Mouse (Mus musculus) naive thymus-derived CD4-positive, alpha-beta T cell, adult 5 months (primary cell): ENCODE data around the gene Sec14l3. TPM values are rescaled to one million over a fixed set of nuclear protein-coding genes. Genes with fewer than 3 reads are reported as not detected.

Source experiments
- polyA plus RNA-seq: library from polyadenylated mRNA; unstranded; fragments of 100-300 nt; shearing (Covaris generic); gene quantifications from one replicate; pipeline ENCODE4 v1.2.1, GENCODE M21; 2017

Gene Sec14l3
- polyA plus RNA-seq: not detected

GRCm38 (mm10) chr11:4064627-4065122 is at the start of gene Sec14l3:
Sec14l3 (plus strand) TSS chr11:4064841.

GRCm38 (mm10) chr11:4031126-4031941 is 33.3 kb upstream of the Sec14l3 start, which contains the start of gene Sec14l4:
Sec14l4 (plus strand) TSS chr11:4031462.

GRCm38 (mm10) chr11:4095171-4096053 is 30.8 kb downstream of the Sec14l3 start, which contains the start of gene Mtfp1:
Mtfp1 (minus strand) TSS chr11:4095445.

GRCm38 (mm10) chr11:4122742-4123579 is 58.3 kb downstream of the Sec14l3 start, which contains the start of gene Sec14l2:
Sec14l2 (minus strand) TSS chr11:4123415.

Other genes starting within 250 kb of the Sec14l3 start
- not detected for gene Osbp2, start 200.9 kb upstream of the Sec14l3 start, polyA plus RNA-seq
- not detected for gene 4921536K21Rik, start 169.7 kb upstream of the Sec14l3 start, polyA plus RNA-seq
- 0.16 TPM for gene Dusp18, start 169.6 kb upstream of the Sec14l3 start, polyA plus RNA-seq
- 0.37 TPM for gene Slc35e4, start 150.2 kb upstream of the Sec14l3 start, polyA plus RNA-seq
- gene Tcn2, start 132.7 kb upstream of the Sec14l3 start, polyA plus RNA-seq: 11.7 TPM
- gene Pes1, start 100.9 kb upstream of the Sec14l3 start, polyA plus RNA-seq: 68.3 TPM
- gene 4930556J24Rik, start 88.1 kb upstream of the Sec14l3 start, polyA plus RNA-seq: 0.31 TPM
- gene Gal3st1, start 81.2 kb upstream of the Sec14l3 start, polyA plus RNA-seq: not detected
- gene Sec14l4, start 33.4 kb upstream of the Sec14l3 start, polyA plus RNA-seq: not detected
- 0.57 TPM for gene Mtfp1, start 30.6 kb downstream of the Sec14l3 start, polyA plus RNA-seq
- 0.29 TPM for gene Sec14l2, start 58.6 kb downstream of the Sec14l3 start, polyA plus RNA-seq
- 35.0 TPM for gene Rnf215, start 70.4 kb downstream of the Sec14l3 start, polyA plus RNA-seq
- 5.0 TPM for gene Ccdc157, start 95.5 kb downstream of the Sec14l3 start, polyA plus RNA-seq
- gene Sf3a1, start 95.5 kb downstream of the Sec14l3 start, polyA plus RNA-seq: 52.2 TPM
- 108 TPM for gene Tbc1d10a, start 121.9 kb downstream of the Sec14l3 start, polyA plus RNA-seq
- 30.3 TPM for gene Castor1, start 153.4 kb downstream of the Sec14l3 start, polyA plus RNA-seq
- 22.4 TPM for gene Osm, start 171.6 kb downstream of the Sec14l3 start, polyA plus RNA-seq
- gene Lif, start 192.7 kb downstream of the Sec14l3 start, polyA plus RNA-seq: not detected